Mouse (Mus musculus): Measurements from ENCODE around the gene Pgk2.
"Not testable (repeated sequence)": the region's sequence is repeated elsewhere in the genome, so short reads cannot be mapped to it uniquely, and the experiment has no call there.

Pgk2 gene

DNA sequence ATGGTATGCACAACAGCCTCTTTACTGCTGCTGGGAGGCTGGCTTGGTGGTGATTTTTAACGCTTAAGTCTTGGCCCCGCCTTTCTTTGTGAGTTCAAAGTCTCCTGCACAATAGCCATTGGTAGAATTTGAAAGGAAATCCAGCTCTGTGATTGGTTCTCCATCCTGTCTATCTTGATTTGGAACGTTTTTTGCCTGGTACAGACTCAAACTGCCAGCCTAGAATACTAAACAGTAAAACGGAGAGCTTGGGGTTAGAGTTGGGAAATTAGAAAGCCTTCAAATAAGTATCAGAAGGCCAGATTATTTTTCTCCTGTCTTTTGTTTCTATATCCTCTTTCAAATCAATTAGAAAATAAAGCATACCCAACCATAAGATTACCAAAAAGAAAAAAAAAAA lies at the start of gene Pgk2:
Gene Pgk2 (minus strand): TSS at position 101 of the 400 bp plus-strand sequence.
- DNase-seq: no peak

DNA sequence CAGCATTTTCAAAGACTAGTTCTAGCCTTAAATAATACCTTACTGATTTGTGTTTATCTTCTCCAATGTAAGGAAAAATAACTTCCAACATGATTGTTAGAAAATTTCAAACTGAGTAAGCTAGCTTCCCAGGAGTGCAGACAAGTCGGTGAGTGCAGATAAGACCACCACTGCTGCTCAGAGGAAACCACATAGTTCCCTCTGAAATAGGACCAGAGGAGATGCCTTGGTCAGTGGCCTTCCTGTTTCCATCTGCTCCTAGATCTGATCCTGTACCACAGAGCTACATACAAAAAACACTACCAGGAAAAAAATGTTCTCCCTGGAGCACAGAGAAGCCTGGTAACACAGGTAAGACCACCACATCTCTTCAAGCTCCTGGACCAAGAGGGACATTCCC lies 44.0 kb upstream of the Pgk2 start:
- no peak for DNase-seq

DNA sequence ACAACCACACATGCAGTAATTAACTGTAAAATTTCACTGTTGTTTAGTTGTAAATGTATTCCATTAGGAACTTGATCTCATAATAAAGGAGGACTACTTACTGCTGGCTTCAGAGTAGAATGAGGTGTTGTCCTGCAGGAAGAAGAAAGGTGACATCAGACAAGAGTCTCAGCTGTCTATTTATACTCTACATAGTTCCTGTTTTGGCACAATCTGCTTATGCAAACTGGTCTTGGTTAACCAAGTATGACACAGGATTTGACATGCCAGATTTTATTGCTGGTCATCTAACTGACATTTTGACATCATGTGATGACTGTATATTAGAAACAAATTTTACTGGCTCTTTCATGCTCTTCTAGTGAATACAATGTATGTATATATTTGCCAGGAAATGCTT lies 33.7 kb upstream of the Pgk2 start, which contains the start of gene Crisp3:
Gene Crisp3 (minus strand): TSS at position 154 of the 400 bp plus-strand sequence.
- no peak for DNase-seq

DNA sequence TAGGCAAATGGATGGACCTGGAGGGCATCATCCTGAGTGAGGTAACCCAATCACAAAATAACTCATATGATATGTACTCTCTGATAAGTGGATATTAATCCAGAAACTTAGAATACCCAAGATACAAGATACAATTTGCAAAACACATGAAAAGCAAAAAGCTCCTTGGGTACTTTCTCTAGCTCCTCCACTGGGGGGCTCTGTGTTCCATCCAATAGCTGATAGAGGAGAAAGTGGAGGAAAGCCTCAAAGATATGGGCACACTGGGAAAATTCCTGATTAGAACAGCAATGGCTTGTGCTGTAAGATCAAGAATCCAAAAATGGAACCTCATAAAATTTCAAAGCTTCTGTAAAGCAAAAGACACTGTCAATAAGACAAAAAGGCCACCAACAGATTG lies 6.6 kb downstream of the Pgk2 start:
- DNase-seq: not testable (repeated sequence)

DNA sequence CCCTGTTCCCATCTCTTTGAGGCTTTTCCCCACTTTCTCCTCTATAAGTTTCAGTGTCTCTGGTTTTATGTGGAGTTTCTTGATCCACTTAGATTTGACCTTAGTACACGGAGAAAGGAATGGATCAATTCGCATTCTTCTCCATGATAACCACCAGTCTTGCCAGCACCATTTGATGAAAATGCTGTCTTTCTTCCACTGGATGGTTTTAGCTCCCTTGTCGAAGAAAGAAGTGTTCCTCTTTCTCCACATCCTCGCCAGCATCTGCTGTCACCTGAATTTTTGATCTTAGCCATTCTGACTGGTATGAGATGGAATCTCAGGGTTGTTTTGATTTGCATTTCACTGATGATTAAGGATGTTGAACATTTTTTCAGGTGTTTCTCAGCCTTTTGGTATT lies 18.2 kb downstream of the Pgk2 start:
- not testable (repeated sequence) for DNase-seq

DNA sequence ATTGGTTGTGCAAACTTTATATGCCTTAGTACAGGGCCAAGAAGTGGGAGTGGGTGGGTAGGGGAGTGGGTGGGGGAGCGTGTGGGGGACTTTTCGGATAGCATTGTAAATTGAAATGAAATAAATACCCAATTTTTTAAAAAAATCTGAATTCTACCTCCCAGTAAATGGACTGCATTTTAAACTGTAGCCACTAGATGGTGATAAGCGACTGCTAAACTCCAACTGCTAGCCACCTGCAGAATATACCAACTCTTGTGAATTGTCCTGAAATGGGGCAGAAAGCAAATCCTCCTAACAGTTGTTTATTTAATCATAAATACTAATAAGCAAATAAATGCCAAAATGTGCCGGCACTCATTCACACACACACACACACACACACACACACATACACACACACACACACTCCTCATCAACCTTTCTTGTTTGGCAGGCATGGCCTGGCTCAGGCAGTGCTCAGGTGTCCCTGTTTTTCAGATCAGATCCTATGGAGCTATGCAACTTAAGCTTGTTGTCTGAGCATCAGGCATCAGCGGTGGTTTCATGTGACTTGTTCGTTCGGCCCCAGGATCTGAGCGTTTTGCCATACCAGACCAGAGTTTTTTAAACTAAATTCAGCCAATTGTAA lies 50.6 kb downstream of the Pgk2 start:
- not testable (repeated sequence) for DNase-seq
